ENCODE assay signal across 8 mouse cellular contexts in genomic region chr7:49245537-49246239, GRCm38 (mm10).
DNase-seq lines count a peak whose midpoint lies in the region; ATAC-seq lines count a peak whose summit lies in the region.

No protein-coding gene starts in this region.

- peak overlapping the region; percentile 63 for H3K4me3 ChIP-seq in hindbrain, embryonic 15.5 days

- peak; percentile 94 for ATAC-seq in hindbrain, embryonic 15.5 days (ENCODE audit: low FRiP score, low read depth)

- peak; percentile 97 for DNase-seq in ZHBTc4 (ENCODE audit: low read depth, low spot score)
- DNase-seq in cerebellum, postnatal 36 days, result peak; percentile 92 to 95
- peak; percentile 90 to 91 for DNase-seq in frontal cortex, postnatal 36 days (ENCODE audit: low spot score in 2 of 2)
- peak; percentile 93 to 95 for DNase-seq in left cerebral cortex, adult 18-20 months (ENCODE audit: low spot score in 2 of 2)
- peak; percentile 94 to 97 for DNase-seq in lung, postnatal 4 days
- peak; percentile 97 for DNase-seq in retina, postnatal 1 day
- DNase-seq in thymus, postnatal 4 days, result peak; percentile 92

- H3K27ac ChIP-seq in hindbrain, embryonic 15.5 days (replicated peaks), result peak overlapping the region; percentile 86

- peak overlapping the region; percentile 92 for H3K4me2 ChIP-seq in hindbrain, embryonic 15.5 days

- peaks cover 52% of the 10 kb centered on the region for H3K4me1 ChIP-seq in hindbrain, embryonic 15.5 days (replicated peaks)

- H3K9me3 ChIP-seq in hindbrain, embryonic 15.5 days, result no peaks in the 10 kb centered on the region

- WGBS in hindbrain, embryonic 15.5 days, result under 1% methylated on average over 66 of the region's 68 CpGs

- H3K36me3 ChIP-seq in hindbrain, embryonic 15.5 days, result no peaks in the 10 kb centered on the region

- H3K27me3 ChIP-seq in hindbrain, embryonic 15.5 days, result no peaks in the 10 kb centered on the region

- peak overlapping the region; percentile 71 for H3K9ac ChIP-seq in hindbrain, embryonic 15.5 days

Comparison
In these comparisons a context has a peak if more than half of its experiments do, and no peak if none do; other contexts are left out.
1. Peak in every context shown above with its lines: DNase-seq, ATAC-seq, H3K4me3 ChIP-seq and H3K27ac ChIP-seq.